Mouse (Mus musculus) midbrain, embryonic 16.5 days (tissue): Measurements from ENCODE around the gene Fbln2. TPM values are rescaled to one million over a fixed set of nuclear protein-coding genes. Genes with fewer than 3 reads are reported as not detected.

ENCODE experiments used
- ATAC-seq: fragments of 200-750 bp; cut with Nextera tagmentation; 2 replicates; pipeline ENCODE4 v1.8.0; 2017; ENCODE audit warnings: moderate TSS enrichment
- H3K27ac ChIP-seq: fragments of 300-500 bp; sonication (generic); 2 replicates; pipeline ENCODE4 v1.5.1; 2014; ENCODE audit warnings: mild to moderate bottlenecking, low read length, mixed read lengths
- H3K27me3 ChIP-seq: fragments of 300-500 bp; sonication (generic); 2 replicates; pipeline ENCODE4 v1.6.1; 2014; ENCODE audit warnings: low read depth, low read length, mixed read lengths; ENCODE audit not compliant: control insufficient read depth, insufficient read depth
- H3K36me3 ChIP-seq: fragments of 300-500 bp; sonication (generic); 2 replicates; pipeline ENCODE4 v1.6.1; 2014; ENCODE audit warnings: mild to moderate bottlenecking, low read length, moderate library complexity, mixed read lengths; ENCODE audit not compliant: control insufficient read depth, insufficient read depth
- H3K4me1 ChIP-seq: fragments of 300-500 bp; sonication (generic); 2 replicates; pipeline ENCODE4 v1.6.1; 2014; ENCODE audit warnings: mild to moderate bottlenecking, low read length, mixed read lengths; ENCODE audit not compliant: control insufficient read depth, insufficient read depth
- H3K4me2 ChIP-seq: fragments of 300-500 bp; sonication (generic); 2 replicates; pipeline ENCODE4 v1.6.1; 2014; ENCODE audit warnings: mild to moderate bottlenecking, low read length, mixed read lengths
- H3K4me3 ChIP-seq: fragments of 300-500 bp; sonication (generic); 2 replicates; pipeline ENCODE4 v1.5.1; 2014; ENCODE audit warnings: low read depth, mild to moderate bottlenecking, low read length, moderate library complexity, mixed read lengths
- H3K9ac ChIP-seq: fragments of 300-500 bp; sonication (generic); 2 replicates; pipeline ENCODE4 v1.6.1; 2014; ENCODE audit warnings: low read depth, low read length, mixed read lengths
- H3K9me3 ChIP-seq: fragments of 300-500 bp; sonication (generic); replicated peaks from 2 replicates; pipeline ENCODE4 v1.6.1; 2014; ENCODE audit warnings: mild to moderate bottlenecking, low read length, mixed read lengths; ENCODE audit not compliant: control insufficient read depth, poor library complexity, severe bottlenecking
- WGBS: fragments of 180-500 bp; shearing (Covaris S2); extraction: QIAGEN DNeasy Blood & Tissue Kit; methylation state at CpG from one replicate; pipeline ENCODE4 v1.1.7; 2014; 5-methylcytosine and 5-hydroxymethylcytosine counted together
- polyA plus RNA-seq: library from polyadenylated mRNA; unstranded; fragments of >200 nt; fragmentation: Nextera tagmentation; extraction: Ambion mirVana; gene quantifications from 2 replicates; pipeline ENCODE4 v1.2.1, GENCODE M21; 2015

Fbln2 gene
- polyA plus RNA-seq, 1 experiment from 2014 or later, result 12.5 TPM

DNA sequence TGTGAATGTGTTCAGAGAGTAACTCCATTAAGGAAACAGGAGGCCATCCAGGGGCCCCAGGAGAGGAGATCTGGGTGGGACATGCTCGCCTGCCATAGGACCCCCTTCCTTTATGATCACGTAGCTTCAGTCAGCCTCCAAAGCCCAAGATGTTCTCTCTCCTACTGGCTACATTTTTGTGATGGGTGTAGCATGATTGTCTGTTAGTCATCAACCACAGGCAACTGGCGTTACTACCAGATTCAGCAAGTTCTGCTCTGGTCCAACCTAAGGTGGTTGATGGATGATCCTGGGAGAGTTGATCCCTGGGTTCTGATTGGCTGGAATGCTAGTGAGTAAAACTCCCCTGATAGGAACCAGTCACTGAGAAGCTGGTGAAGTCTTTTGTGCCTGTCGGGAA lies 9.7 kb upstream of the Fbln2 start:
- H3K4me2 ChIP-seq, result no peak overlapping the region
- no peak for ATAC-seq
- no peaks in the 10 kb centered on the region for H3K4me1 ChIP-seq
- no peak overlapping the region for H3K4me3 ChIP-seq
- H3K9ac ChIP-seq, result no peak overlapping the region
- 91% methylated on average over 4 of the region's 4 CpGs for WGBS
- no peaks in the 10 kb centered on the region for H3K36me3 ChIP-seq
- no peaks in the 10 kb centered on the region for H3K27me3 ChIP-seq
- H3K27ac ChIP-seq, result no peak overlapping the region
- H3K9me3 ChIP-seq, result no peaks in the 10 kb centered on the region

DNA sequence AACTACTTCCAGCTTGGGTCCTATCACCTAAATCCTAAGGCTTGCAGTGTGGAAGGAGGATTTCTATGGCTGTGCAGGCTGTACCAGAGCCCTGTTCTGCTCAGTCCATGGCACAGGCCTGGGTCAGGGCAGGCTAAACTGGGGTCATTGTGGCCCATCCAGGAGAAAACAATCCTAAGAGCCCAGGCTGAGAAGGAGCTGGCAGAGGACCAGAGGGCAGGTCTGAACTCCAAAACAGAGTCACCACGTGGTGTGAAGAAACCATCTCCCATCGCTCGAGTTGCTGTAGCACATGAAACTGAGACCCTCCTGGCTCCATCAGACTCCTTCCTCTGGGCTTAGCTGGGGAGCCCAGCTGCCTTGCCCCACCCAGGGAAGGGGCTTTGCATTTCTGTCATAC lies 6.9 kb upstream of the Fbln2 start:
- Histone ChIP-seq H3K36me3 (no peaks in the 10 kb centered on the region), H3K27ac (no peak overlapping the region), H3K9me3 (no peaks in the 10 kb centered on the region), H3K9ac (no peak overlapping the region), H3K4me3 (no peak overlapping the region), H3K27me3 (no peaks in the 10 kb centered on the region), H3K4me1 (no peaks in the 10 kb centered on the region), H3K4me2 (no peak overlapping the region)
- WGBS, result 74% methylated on average over 3 of the region's 3 CpGs
- ATAC-seq, result no peak

DNA sequence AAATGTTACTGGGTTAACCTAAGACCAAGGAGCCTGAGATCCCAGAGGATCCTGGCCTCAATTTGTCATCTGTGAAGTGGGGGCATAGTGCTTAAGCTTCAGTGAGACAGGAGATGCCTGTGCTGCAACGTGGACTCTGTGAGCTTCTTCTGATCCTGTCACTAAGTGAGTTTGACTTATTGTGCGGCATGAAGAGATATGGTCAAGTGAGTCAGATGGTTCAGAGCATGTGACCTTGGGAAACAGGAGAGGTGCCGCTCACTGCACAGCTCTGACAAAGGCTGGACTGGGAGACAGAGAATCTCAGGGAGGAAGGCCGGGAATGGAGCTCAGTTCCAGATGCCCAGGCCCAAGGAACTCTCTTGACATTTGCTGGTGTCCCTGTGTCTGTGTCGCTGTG lies 6.5 kb upstream of the Fbln2 start:
- Histone ChIP-seq H3K36me3 (no peaks in the 10 kb centered on the region), H3K9ac (no peak overlapping the region), H3K27me3 (no peaks in the 10 kb centered on the region), H3K27ac (no peak overlapping the region), H3K4me1 (no peaks in the 10 kb centered on the region), H3K4me3 (no peak overlapping the region), H3K4me2 (no peak overlapping the region), H3K9me3 (no peaks in the 10 kb centered on the region)
- ATAC-seq, result no peak
- WGBS, result 84% methylated on average over 5 of the region's 5 CpGs

DNA sequence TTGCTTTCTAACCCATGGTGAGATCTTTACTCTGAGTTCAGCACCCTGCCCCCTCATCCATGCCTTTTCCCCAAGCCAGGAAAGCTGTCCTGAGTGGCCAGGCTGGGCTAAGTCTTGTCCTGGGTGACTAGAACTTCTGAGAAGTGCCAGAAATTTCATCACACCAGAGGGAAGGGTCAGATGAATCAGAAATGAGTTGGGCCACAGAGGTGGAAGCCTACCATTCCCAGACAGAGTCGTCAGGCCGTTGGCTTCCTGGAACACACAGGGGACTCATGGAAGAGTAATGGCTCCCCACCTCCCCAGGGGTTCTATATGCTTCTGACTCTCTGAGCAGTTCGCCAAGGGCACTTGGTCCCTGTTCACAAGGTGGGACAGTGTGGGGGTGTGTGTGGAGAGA lies 4.8 kb upstream of the Fbln2 start:
- no peaks in the 10 kb centered on the region for H3K36me3 ChIP-seq
- no peaks in the 10 kb centered on the region for H3K9me3 ChIP-seq
- no peaks in the 10 kb centered on the region for H3K4me1 ChIP-seq
- H3K27ac ChIP-seq, result no peak overlapping the region
- no peak overlapping the region for H3K9ac ChIP-seq
- H3K27me3 ChIP-seq, result peaks cover 2% of the 10 kb centered on the region; the same call in 1 of the 2 replicates
- H3K4me3 ChIP-seq, result no peak overlapping the region
- ATAC-seq, result no peak
- H3K4me2 ChIP-seq, result no peak overlapping the region
- 78% methylated on average over 3 of the region's 3 CpGs for WGBS

DNA sequence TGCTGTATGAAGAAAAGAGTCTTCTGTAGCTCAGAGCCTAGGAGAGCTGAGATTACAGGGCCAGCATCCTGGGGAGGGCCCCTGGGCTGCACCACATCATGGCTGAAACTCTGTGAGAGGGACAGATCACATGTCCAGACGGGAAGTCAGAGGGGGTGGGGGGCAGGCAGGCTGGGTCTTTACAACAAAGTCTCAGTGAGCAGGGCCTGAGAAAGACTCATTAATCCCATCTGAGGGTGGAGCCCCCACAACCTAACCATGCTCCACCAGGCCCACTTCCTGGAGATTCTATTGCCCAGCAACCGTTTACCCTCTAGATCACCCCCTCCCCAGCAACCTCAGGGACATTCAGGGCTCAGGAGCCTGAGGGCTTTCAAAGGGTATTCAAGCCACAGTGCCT lies 2.5 kb upstream of the Fbln2 start:
- Histone ChIP-seq H3K9ac (no peak overlapping the region), H3K4me1 (peaks cover 6% of the 10 kb centered on the region; the same call in 1 of the 2 replicates), H3K27ac (no peak overlapping the region), H3K4me3 (no peak overlapping the region), H3K4me2 (no peak overlapping the region), H3K36me3 (no peaks in the 10 kb centered on the region), H3K9me3 (no peaks in the 10 kb centered on the region), H3K27me3 (peaks cover 7% of the 10 kb centered on the region)
- WGBS, result 0% methylated on average over 2 of the region's 2 CpGs
- no peak for ATAC-seq

DNA sequence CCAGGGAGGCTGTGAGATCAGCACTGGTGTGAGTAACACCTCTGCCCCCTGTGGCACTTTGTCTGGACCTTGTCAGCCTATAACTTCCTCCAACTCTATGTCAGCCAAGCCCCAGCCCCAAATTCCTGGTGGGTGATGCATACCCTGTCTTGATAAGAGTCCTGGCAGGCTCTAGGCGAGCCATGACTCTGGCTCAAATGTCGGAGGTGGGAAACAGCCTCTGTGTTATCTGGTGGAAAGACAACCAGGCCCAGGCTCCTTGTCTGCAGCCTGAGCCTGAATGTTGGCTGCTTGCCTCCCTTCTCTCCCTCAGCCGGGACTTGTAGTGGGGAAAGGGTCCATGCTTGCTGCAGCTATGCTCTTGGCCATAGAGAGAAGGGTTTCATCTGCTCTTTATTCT lies 1.4 kb upstream of the Fbln2 start:
- no peak overlapping the region for H3K9ac ChIP-seq
- H3K4me1 ChIP-seq, result peaks cover 6% of the 10 kb centered on the region; the same call in 1 of the 2 replicates
- no peak overlapping the region for H3K4me3 ChIP-seq
- no peak overlapping the region for H3K27ac ChIP-seq
- H3K9me3 ChIP-seq, result no peaks in the 10 kb centered on the region
- peaks cover 7% of the 10 kb centered on the region for H3K27me3 ChIP-seq
- ATAC-seq, result no peak
- 72% methylated on average over 3 of the region's 3 CpGs for WGBS
- no peak overlapping the region for H3K4me2 ChIP-seq
- H3K36me3 ChIP-seq, result no peaks in the 10 kb centered on the region

DNA sequence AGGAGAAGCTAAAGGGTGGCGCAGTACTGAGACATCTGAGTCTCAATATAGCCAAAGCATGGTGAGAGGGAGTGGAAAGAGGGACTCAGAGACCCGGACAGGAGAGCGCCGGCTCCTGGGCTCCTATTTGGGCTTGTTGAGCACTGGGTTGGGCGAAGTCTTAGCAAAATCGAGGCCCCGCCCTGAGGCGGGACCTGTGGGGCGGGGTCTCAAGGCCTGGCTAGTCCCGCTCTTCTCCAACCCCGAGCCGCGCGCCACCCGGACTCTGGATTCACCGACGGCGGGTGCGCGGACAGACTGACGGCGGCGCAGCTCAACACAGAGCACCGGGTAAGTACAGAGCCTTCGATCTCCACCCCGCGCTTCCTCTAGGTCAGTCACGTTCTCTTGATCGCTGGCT lies 316 bp downstream of the Fbln2 start:
- Histone ChIP-seq H3K27ac (no peak overlapping the region), H3K4me3 (peak overlapping the region; percentile 42), H3K9me3 (no peaks in the 10 kb centered on the region), H3K4me2 (peak overlapping the region; percentile 72), H3K27me3 (peaks cover 7% of the 10 kb centered on the region), H3K4me1 (peaks cover 6% of the 10 kb centered on the region; the same call in 1 of the 2 replicates), H3K36me3 (no peaks in the 10 kb centered on the region), H3K9ac (peak overlapping the region; percentile 58)
- under 1% methylated on average over 27 of the region's 29 CpGs for WGBS
- peak; percentile 53 for ATAC-seq

DNA sequence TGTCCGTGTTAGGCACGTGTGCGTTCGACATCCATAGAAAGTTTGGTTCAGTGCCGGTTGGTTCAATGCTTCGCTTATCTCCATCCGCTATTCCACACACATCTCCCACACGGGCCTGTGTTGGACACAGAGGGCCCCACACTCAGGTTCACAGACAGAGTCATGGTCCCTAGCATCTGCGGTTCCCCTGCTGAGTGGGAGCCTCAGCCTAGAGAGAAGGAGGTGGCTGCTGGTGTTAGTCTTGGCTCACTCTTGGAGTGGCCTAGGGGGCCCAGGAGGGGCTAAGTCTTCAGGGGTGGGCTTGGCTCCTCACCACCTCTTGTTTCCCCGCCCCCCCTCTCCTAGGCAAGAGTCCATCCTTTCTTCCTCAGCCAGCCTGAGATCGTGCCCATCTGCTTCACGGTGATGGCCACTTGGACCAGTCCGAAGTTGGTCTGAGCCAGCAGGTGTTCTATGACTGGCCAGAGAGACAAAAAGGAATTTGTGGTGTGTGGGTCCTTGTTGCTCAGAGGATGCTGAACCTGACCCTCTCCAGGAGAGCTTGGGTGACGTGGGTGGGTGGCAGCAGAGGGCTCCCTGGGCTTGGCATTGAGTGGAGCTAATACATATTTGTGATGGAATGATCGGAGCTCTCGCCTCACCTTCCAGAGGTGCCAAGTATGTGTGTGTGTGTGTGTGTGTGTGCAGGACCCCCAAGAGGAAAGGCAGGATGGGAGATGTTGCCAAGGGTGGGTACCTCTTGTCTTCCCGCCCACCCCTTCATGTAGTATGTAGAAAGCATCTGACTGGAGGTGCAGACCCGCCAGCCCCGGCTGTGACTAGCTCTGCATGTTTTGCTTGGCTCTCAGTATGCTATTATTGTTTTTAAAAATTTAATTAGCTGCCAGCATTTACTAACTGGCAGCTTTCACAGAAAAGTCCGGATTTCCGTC lies 1.3 kb downstream of the Fbln2 start:
- H3K9ac ChIP-seq, result peak overlapping the region; percentile 58; the same call in 1 of the 2 replicates

DNA sequence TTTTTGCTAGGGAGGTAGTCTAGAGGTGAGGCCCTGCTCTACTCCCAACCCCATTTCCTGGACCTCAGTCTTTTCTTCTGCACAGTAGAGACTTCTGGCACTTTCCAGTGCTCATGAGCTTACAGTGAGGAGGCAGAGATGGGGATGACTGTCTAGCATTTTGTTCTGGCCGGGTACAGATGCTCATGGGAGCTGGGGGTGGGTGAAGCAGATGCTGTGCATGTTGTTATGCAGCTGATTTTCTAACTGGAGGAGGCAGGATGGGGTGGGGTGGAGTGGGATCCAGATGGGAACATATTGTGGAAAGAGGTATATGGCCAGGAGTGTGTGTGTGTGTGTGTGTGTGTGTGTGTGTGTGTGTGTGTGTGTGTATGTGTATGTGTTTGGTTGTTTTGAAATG lies 3.2 kb downstream of the Fbln2 start:
- Histone ChIP-seq H3K9ac (no peak overlapping the region), H3K27me3 (peaks cover 7% of the 10 kb centered on the region), H3K9me3 (no peaks in the 10 kb centered on the region), H3K4me2 (no peak overlapping the region), H3K4me3 (no peak overlapping the region), H3K27ac (no peak overlapping the region), H3K36me3 (no peaks in the 10 kb centered on the region), H3K4me1 (peaks cover 6% of the 10 kb centered on the region; the same call in 1 of the 2 replicates)
- WGBS, result 64% methylated on average over 1 of the region's 1 CpGs
- ATAC-seq, result no peak

More for the DNA sequence above, 1.3 kb downstream of the Fbln2 start:
- no peaks in the 10 kb centered on the region for H3K9me3 ChIP-seq
- H3K4me3 ChIP-seq, result no peak overlapping the region; the same call in 1 of the 2 replicates
- 64% methylated on average over 21 of the region's 21 CpGs for WGBS
- peaks cover 6% of the 10 kb centered on the region; the same call in 1 of the 2 replicates for H3K4me1 ChIP-seq
- peak overlapping the region; percentile 72 for H3K4me2 ChIP-seq
- peaks cover 7% of the 10 kb centered on the region for H3K27me3 ChIP-seq
- H3K36me3 ChIP-seq, result no peaks in the 10 kb centered on the region
- H3K27ac ChIP-seq, result no peak overlapping the region
- ATAC-seq, result peak; percentile 23; the same call in 1 of the 2 replicates
